Comparison of ENCODE assay signal across 9 mouse cellular contexts in the genomic region with DNA sequence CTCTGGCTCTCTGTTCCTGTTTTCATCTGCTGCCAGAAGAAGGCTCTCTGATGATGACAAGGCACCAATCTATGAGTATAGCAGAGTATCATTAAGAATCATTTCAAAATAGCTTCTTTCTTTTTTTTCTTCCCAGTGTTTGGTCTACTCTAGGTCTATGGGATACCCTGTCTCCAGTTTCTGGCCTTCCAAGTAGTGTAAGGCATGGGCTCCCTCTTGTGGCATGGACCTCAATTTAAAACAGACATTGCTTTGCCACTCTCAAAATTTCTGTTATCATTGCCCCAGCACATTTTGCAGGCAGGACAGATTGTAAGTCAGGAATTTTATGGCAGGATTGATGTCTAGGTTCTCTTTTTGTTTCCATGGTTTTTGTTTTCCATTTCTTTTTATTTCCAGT.
DNase-seq lines count a peak whose midpoint lies in the region; ATAC-seq and TF ChIP-seq lines count a peak whose summit lies in the region.
"Had no signal": no experiment of that assay in that cellular context is flagged by ENCODE, and none has a peak within 500 bp of the region (broad histone marks: within the 10 kb centered on the region; RNA-seq: fewer than 3 reads in every experiment).

No protein-coding gene starts in this region.

- H3K27ac ChIP-seq in forebrain, embryonic 16.5 days (ENCODE audit: low read length): no peak overlapping the region
- H3K27ac ChIP-seq in thymus, adult 2 months (ENCODE audit: control insufficient read depth, insufficient read depth, low read length): no peak overlapping the region
- H3K27ac ChIP-seq: liver, embryonic 15.5 days had no signal

- no peak for TF ChIP-seq POLR2A in thymus, adult 2 months (IDR thresholded peaks at IDR 0.05; ENCODE audit: control insufficient read depth, extremely low read depth, insufficient read depth, low read length, poor library complexity)

- no peaks in the 10 kb centered on the region for H3K27me3 ChIP-seq in forebrain, embryonic 16.5 days (replicated peaks; ENCODE audit: control insufficient read depth, insufficient read depth, low read length)
- no peaks in the 10 kb centered on the region for H3K27me3 ChIP-seq in thymus, adult 2 months (ENCODE audit: control insufficient read depth, insufficient read depth, low read length)
- H3K27me3 ChIP-seq: liver, embryonic 15.5 days had no signal

- no peaks in the 10 kb centered on the region for H3K9me3 ChIP-seq in forebrain, embryonic 16.5 days (ENCODE audit: control insufficient read depth, low read length)
- H3K9me3 ChIP-seq: liver, embryonic 15.5 days had no signal

- ATAC-seq in forebrain, embryonic 16.5 days: peak; percentile 36; the same call in 1 of the 2 replicates
- ATAC-seq in monocyte, adult 5-6 weeks (replicated peaks; ENCODE audit: insufficient number of reproducible peaks, low FRiP score, low TSS enrichment, poor library complexity, severe bottlenecking): no peak

- H3K4me2 ChIP-seq in forebrain, embryonic 16.5 days (ENCODE audit: low read length): no peak overlapping the region
- H3K4me2 ChIP-seq: liver, embryonic 15.5 days had no signal

- TF ChIP-seq CTCF in thymus, adult 2 months (IDR thresholded peaks at IDR 0.05; ENCODE audit: borderline replicate concordance, control insufficient read depth, extremely low read depth, insufficient read depth, low read length, poor library complexity): no peak

- no peak overlapping the region for H3K4me3 ChIP-seq in forebrain, embryonic 16.5 days (replicated peaks; ENCODE audit: low read length)
- no peak overlapping the region for H3K4me3 ChIP-seq in thymus, adult 2 months (ENCODE audit: control insufficient read depth, insufficient read depth, low read length)
- H3K4me3 ChIP-seq: liver, embryonic 15.5 days had no signal

- H3K4me1 ChIP-seq in forebrain, embryonic 16.5 days (replicated peaks; ENCODE audit: control insufficient read depth, insufficient read depth, low read length): no peaks in the 10 kb centered on the region
- no peaks in the 10 kb centered on the region for H3K4me1 ChIP-seq in thymus, adult 2 months (replicated peaks; ENCODE audit: control insufficient read depth, insufficient read depth, low read length)
- H3K4me1 ChIP-seq: liver, embryonic 15.5 days had no signal

- intact Hi-C loops in left cerebral cortex, postnatal 36 days (cut with DNase I): loop anchor here (2.0 to 10.0 kb wide), 2 partner anchors 943 to 1017 kb away; no protein-coding TSS in a partner anchor

- H3K9ac ChIP-seq in forebrain, embryonic 16.5 days (replicated peaks; ENCODE audit: low read depth, low read length): no peak overlapping the region
- H3K9ac ChIP-seq: liver, embryonic 15.5 days had no signal

- DNase-seq in heart, postnatal 4 days: peak; percentile 36
- no peak for DNase-seq in heart, adult 9 months (ENCODE audit: low spot score in 2 of 2)
- peak; percentile 0 to 3 for DNase-seq in urinary bladder, postnatal 36 days (ENCODE audit: low spot score in 2 of 2)
- DNase-seq in urinary bladder, postnatal 4 days (ENCODE audit: low spot score in 2 of 2): no peak
- peak; percentile 8 to 12 for DNase-seq in left cerebral cortex, postnatal 36 days (ENCODE audit: low spot score in 2 of 2)
- no peak for DNase-seq in thymus, adult 2 months

- no peaks in the 10 kb centered on the region for H3K36me3 ChIP-seq in forebrain, embryonic 16.5 days (ENCODE audit: control insufficient read depth, insufficient read depth)
- no peaks in the 10 kb centered on the region for H3K36me3 ChIP-seq in thymus, adult 2 months (ENCODE audit: control insufficient read depth, insufficient read depth, low read length)
- H3K36me3 ChIP-seq: liver, embryonic 15.5 days had no signal

Comparison
In these comparisons a context has a peak if more than half of its experiments do, and no peak if none do; other contexts are left out.
1. DNase-seq: peak in heart, postnatal 4 days (single experiment), urinary bladder, postnatal 36 days (2 of 2) and left cerebral cortex, postnatal 36 days (2 of 2); none in heart, adult 9 months (0 of 2), urinary bladder, postnatal 4 days (0 of 2) and thymus, adult 2 months (single experiment).